Mouse (Mus musculus) embryonic fibroblast, embryonic 13.5 days (primary cell): ENCODE measurements around the gene 4930524B15Rik. TPM values are rescaled to one million over a fixed set of nuclear protein-coding genes. Genes with fewer than 3 reads are reported as not detected.
A peak's percentile ranks its signal among the peaks of the same experiment; 100 is the strongest.

ENCODE experiments used
- H3K27ac ChIP-seq: 2 replicates; pipeline ENCODE4 v1.5.1; 2012; ENCODE audit warnings: low read length, control low read depth, inconsistent platforms; ENCODE audit not compliant: insufficient read depth
- H3K4me1 ChIP-seq: 2 replicates; pipeline ENCODE4 v1.6.1; 2011; ENCODE audit warnings: low read length; ENCODE audit not compliant: control insufficient read depth, insufficient read depth
- H3K4me3 ChIP-seq: 2 replicates; pipeline ENCODE4 v1.5.1; 2011; ENCODE audit warnings: mild to moderate bottlenecking, control low read depth, low read length; ENCODE audit not compliant: insufficient read depth
- CTCF ChIP-seq: IDR thresholded peaks from 2 replicates; pipeline ENCODE4 v1.5.1; 2011; ENCODE audit warnings: mild to moderate bottlenecking, control low read depth, low read length, moderate library complexity, borderline replicate concordance; ENCODE audit not compliant: insufficient read depth
- POLR2A ChIP-seq: IDR thresholded peaks from 2 replicates; pipeline ENCODE4 v1.6.1; 2011; ENCODE audit warnings: low read depth, mild to moderate bottlenecking, control low read depth, low read length, moderate library complexity
- polyA plus RNA-seq: library from polyadenylated mRNA; stranded (reverse); fragments of >200 nt; gene quantifications from 2 replicates; pipeline ENCODE4 v1.2.4, GENCODE M21; 2011; ENCODE audit warnings: low read depth; ENCODE audit not compliant: missing spikeins, insufficient read length

The 4930524B15Rik gene
- polyA plus RNA-seq, 1 experiment, result not detected

GRCm38 (mm10) chr11:32010663-32010970 is 45.2 kb downstream of the 4930524B15Rik start:
- H3K27ac ChIP-seq, result no peak overlapping the region
- H3K4me1 ChIP-seq, result 0 out of 2 replicates have a peak, but pooled peaks cover 2% of the 10 kb centered on the region
- TF ChIP-seq POLR2A, result no peak
- TF ChIP-seq CTCF, result no peak
- no peak overlapping the region for H3K4me3 ChIP-seq

DNA sequence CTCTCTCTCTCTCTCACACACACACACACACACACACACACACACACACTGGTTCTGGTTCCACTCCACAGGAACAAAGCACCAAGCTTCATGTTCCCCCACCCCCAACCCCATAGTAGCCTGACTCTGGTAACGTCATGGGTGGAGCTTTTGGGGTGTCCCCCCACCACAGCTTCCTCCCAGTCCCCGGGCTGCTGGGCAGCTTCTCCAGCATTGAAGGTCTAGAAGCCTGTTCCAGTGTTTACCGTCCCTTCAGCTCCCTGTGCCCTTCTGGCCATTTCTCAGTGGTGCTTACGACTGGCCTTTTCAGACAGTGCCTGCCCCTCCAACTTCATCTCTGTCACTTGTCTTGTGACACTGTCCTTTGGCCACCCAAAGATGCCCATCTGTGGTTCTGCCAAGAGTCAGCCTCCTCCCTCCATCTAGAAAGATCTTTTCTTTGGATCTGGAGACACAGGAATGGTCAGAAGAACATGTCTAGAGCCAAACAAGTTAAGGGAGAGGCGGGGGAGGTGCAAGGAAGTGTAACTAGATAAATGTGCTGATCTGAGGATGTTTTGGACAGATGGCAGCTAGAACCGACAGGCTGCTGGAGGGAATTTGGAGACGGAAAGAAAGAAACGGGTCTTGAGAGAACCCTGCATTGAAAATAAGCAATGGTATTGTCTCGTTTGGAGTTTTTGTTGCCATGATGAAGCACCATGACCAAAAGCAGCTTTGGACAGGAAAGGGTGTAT is 46.6 kb downstream of the 4930524B15Rik start:
- TF ChIP-seq CTCF (no peak), POLR2A (no peak)
- H3K27ac ChIP-seq, result no peak overlapping the region
- H3K4me1 ChIP-seq, result 0 out of 2 replicates have a peak, but pooled peaks cover 2% of the 10 kb centered on the region
- H3K4me3 ChIP-seq, result no peak overlapping the region

- Histone ChIP-seq H3K4me3 (no peak overlapping the region), H3K4me1 (0 out of 2 replicates have a peak, but pooled peaks cover 2% of the 10 kb centered on the region), H3K27ac (no peak overlapping the region)
- TF ChIP-seq POLR2A (no peak), CTCF (no peak)
These were observed 47.6 kb downstream of the 4930524B15Rik start for GRCm38 (mm10) chr11:32013014-32013427.

DNA sequence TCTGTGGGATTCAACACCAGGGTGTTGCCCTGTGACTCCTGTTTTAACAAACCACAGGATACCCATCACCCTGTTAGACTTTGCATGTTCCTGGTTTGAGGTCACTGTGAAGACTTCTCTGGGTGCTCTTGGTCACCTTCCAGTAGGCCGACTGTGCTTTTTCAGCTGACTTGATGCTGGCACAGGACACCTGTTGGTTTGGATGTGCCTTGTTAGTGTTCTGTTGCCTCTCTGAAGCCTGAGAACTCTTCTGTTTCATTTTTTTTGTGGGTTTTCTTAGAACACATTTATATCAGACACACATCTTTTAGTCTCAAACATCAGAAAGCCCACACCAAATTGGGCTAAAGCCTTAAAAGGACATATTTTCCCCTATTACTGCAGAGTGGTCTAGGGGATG is 48.2 kb downstream of the 4930524B15Rik start:
- TF ChIP-seq POLR2A (no peak), CTCF (no peak)
- H3K27ac ChIP-seq, result no peak overlapping the region
- H3K4me3 ChIP-seq, result no peak overlapping the region
- H3K4me1 ChIP-seq, result 0 out of 2 replicates have a peak, but pooled peaks cover 2% of the 10 kb centered on the region

DNA sequence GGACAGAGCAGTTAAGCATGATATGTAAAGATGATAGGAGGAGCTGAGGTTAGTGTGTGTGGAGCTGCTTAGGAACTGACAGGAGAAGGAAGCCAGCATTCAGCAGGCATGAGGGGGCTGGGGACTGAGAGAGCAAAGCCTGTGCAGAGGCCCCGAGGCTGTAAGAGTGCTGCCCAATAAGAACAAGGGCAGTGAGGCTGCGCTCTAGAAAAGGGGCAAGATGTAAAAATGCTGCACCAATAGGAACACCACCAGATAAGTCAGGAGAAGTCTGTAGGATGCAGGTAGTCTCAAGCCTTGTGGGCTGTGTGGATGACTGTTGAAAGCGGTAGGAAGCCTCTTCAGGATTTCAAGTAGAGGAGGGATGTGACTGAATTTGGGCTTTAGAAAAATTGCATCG is 52.8 kb downstream of the 4930524B15Rik start:
- TF ChIP-seq CTCF (no peak), POLR2A (no peak)
- Histone ChIP-seq H3K4me1 (0 out of 2 replicates have a peak, but pooled peaks cover 3% of the 10 kb centered on the region), H3K4me3 (no peak overlapping the region)

GRCm38 (mm10) chr11:32020031-32020965 is 54.9 kb downstream of the 4930524B15Rik start:
- Histone ChIP-seq H3K4me3 (no peak overlapping the region), H3K4me1 (0 out of 2 replicates have a peak, but pooled peaks cover 3% of the 10 kb centered on the region), H3K27ac (peak overlapping the region; percentile 50)
- TF ChIP-seq CTCF (no peak), POLR2A (no peak)

More for the DNA sequence above, 52.8 kb downstream of the 4930524B15Rik start:
- no peak overlapping the region for H3K27ac ChIP-seq

DNA sequence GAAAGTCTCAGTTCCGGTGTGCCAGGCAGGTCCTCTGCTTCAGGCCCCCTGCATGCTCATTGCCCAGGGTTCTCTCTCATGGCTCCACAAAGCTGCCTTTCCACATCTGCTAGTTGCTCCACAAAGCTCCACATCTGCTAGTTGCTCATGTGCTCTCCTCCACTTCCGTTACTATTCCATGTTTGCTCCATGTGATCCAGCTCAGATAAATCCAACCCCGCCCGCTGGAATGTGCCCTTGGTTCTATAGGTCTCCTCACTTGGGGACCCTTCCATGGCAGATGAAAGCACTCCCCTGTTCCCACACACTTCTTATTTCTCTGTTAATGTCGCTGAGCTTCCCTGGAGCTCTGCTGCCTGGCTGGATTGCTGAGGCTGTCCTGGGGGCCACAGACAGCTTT is 61.2 kb downstream of the 4930524B15Rik start:
- Histone ChIP-seq H3K27ac (no peak overlapping the region), H3K4me3 (no peak overlapping the region), H3K4me1 (no peaks in the 10 kb centered on the region)
- TF ChIP-seq CTCF (no peak), POLR2A (no peak)

GRCm38 (mm10) chr11:32027474-32028342 is 62.3 kb downstream of the 4930524B15Rik start:
- no peak overlapping the region for H3K27ac ChIP-seq
- H3K4me1 ChIP-seq, result no peaks in the 10 kb centered on the region
- H3K4me3 ChIP-seq, result no peak overlapping the region
- TF ChIP-seq POLR2A, result no peak
- no peak for TF ChIP-seq CTCF

DNA sequence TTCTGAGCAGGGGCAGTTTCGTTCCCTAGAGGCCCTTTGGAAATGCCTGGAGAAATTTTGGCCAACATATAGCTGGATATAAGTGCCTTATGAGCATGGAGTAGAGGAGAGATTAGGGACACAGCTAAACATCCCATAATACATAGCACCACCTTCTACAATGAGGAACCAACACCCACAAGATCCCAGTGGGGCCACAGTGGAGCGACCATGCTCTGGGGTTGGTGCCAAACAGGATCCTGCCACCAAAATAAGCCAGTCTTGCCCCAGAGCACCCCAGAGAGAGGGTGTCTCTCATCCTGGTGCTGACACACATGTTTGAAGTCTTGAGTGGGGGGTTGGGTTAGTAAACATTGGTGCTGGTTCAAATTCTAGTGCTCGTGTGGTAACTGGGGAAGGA is 63.2 kb downstream of the 4930524B15Rik start:
- Histone ChIP-seq H3K27ac (no peak overlapping the region), H3K4me3 (no peak overlapping the region), H3K4me1 (no peaks in the 10 kb centered on the region)
- no peak for TF ChIP-seq POLR2A

Other genes with a start within 250 kb of the 4930524B15Rik start
- 19.5 and 21.8 TPM in 2 replicates for gene Cpeb4, start 93.4 kb upstream of the 4930524B15Rik start, polyA plus RNA-seq
- 0.77 TPM in 1 of 2 replicates, not detected in the other for gene Nsg2, start 34.9 kb downstream of the 4930524B15Rik start, polyA plus RNA-seq
- not detected in 2 replicates for gene Il9r, start 234.7 kb downstream of the 4930524B15Rik start, polyA plus RNA-seq
- 20.4 and 21.6 TPM in 2 replicates for gene Snrnp25, start 239.8 kb downstream of the 4930524B15Rik start, polyA plus RNA-seq